Mouse (Mus musculus) intestine, embryonic 15.5 days (tissue): ENCODE data around the gene 9330182L06Rik. TPM values are rescaled to one million over a fixed set of nuclear protein-coding genes. Genes with fewer than 3 reads are reported as not detected.

Source experiments
- ATAC-seq: fragments of 200-750 bp; cut with Nextera tagmentation; 2 replicates; pipeline ENCODE4 v1.8.0; 2017; ENCODE audit warnings: moderate TSS enrichment, moderate library complexity
- H3K27ac ChIP-seq: fragments of 300-500 bp; sonication (generic); 2 replicates; pipeline ENCODE4 v1.5.1; 2015; ENCODE audit warnings: mild to moderate bottlenecking, inconsistent platforms
- H3K27me3 ChIP-seq: fragments of 300-500 bp; sonication (generic); replicated peaks from 2 replicates; pipeline ENCODE4 v1.6.1; 2015; ENCODE audit warnings: inconsistent platforms
- H3K36me3 ChIP-seq: fragments of 300-500 bp; sonication (generic); 2 replicates; pipeline ENCODE4 v1.6.1; 2015; ENCODE audit warnings: inconsistent platforms
- H3K4me1 ChIP-seq: fragments of 300-500 bp; sonication (generic); replicated peaks from 2 replicates; pipeline ENCODE4 v1.6.1; 2015; ENCODE audit warnings: inconsistent platforms
- H3K4me2 ChIP-seq: fragments of 300-500 bp; sonication (generic); replicated peaks from 2 replicates; pipeline ENCODE4 v1.6.1; 2015; ENCODE audit warnings: mild to moderate bottlenecking, inconsistent platforms
- H3K4me3 ChIP-seq: fragments of 300-500 bp; sonication (generic); replicated peaks from 2 replicates; pipeline ENCODE4 v1.5.1; 2015; ENCODE audit warnings: inconsistent platforms
- H3K9ac ChIP-seq: fragments of 300-500 bp; sonication (generic); 2 replicates; pipeline ENCODE4 v1.6.1; 2015; ENCODE audit warnings: inconsistent platforms
- H3K9me3 ChIP-seq: fragments of 300-500 bp; sonication (generic); 2 replicates; pipeline ENCODE4 v1.6.1; 2016; ENCODE audit warnings: inconsistent platforms
- WGBS: fragments of 180-500 bp; shearing (Covaris S2); methylation state at CpG from one replicate; pipeline ENCODE4 v1.1.7; 2015; 5-methylcytosine and 5-hydroxymethylcytosine counted together
- polyA plus RNA-seq: library from polyadenylated mRNA; unstranded; fragments of >200 nt; fragmentation: Nextera tagmentation; extraction: Ambion mirVana; gene quantifications from 2 replicates; pipeline ENCODE4 v1.2.1, GENCODE M21; 2015

9330182L06Rik gene
- polyA plus RNA-seq = 1.9 and 2.5 TPM in 2 replicates

DNA sequence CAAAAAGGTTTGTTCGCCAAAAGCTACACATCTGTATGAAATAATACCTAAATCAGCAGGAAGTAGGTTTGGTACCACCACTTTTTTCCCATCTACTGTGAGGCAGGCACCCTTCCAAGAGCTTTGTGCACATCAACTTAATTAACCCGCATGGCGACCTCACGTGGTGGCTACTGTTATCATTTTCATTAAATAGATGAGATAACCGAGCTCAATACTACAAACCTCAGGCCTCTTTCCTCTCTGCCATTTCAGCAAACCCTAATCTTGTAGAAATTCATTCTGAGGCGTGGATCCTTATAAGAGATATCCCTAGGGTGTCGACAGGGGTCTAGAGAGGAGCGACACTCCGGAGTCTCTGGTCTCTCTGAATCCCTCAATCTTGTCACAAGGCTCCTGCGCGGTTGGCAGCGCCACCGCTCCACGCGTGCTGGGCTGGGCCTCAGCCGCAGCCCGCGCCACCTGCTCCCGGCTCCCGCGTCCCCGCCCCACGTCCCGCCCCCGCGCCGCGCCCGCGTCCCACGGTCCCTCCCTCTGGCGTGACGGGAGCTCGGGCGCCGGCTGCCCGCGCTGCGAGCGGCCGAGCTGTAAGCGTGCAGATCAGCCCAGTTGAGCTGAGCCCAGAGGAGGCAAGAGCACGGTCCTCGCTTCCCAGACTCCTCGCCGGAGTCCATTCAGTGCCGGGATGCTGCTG, at the start of gene 9330182L06Rik:
TSS of gene 9330182L06Rik (plus strand) at position 533 of the 694 bp plus-strand sequence.
- H3K9ac ChIP-seq = peak within 1 kb of the TSS; percentile 74
- no peaks in the 10 kb centered on the region; the same call in 1 of the 2 replicates for H3K27me3 ChIP-seq
- H3K27ac ChIP-seq = peak within 1 kb of the TSS; percentile 23
- peak; percentile 94 for ATAC-seq
- under 1% methylated on average over 38 of the region's 47 CpGs for WGBS
- H3K4me1 ChIP-seq = peaks cover 6% of the 10 kb centered on the region; the same call in 1 of the 2 replicates
- no peaks in the 10 kb centered on the region for H3K9me3 ChIP-seq
- peak within 1 kb of the TSS; percentile 97 for H3K4me2 ChIP-seq
- H3K36me3 ChIP-seq = no peaks in the 10 kb centered on the region
- H3K4me3 ChIP-seq = peak within 1 kb of the TSS; percentile 65

DNA sequence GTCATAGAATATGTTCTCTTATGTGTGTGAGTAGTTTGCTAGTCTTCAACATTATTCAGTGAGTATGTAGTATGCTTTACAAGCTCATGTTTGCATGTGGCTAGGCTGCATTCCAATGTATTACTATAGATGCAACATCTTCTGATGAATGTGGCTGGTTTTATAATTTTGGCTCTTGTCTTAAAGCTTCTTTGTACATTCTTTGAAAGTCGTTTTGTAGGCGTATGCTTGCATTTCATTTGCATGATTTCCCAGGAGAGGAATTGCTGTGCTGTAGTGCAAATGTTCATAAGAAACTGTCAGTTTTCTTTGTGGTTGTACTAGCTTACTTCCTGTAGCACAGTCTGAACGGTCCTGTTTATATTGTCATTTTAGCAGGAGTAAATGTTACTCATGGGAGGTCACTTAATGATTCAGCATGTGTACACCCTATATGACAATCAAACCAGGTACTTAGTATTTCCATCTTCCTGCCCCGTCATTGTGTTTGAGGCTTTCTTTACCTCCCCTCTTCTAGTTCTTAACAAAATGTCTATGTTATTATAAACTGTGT, 38.4 kb upstream of the 9330182L06Rik start:
- H3K9ac ChIP-seq = no peak overlapping the region
- H3K4me3 ChIP-seq = no peak overlapping the region
- no peak for ATAC-seq
- no peaks in the 10 kb centered on the region for H3K27me3 ChIP-seq
- no peaks in the 10 kb centered on the region for H3K4me1 ChIP-seq
- 71% methylated on average over 4 of the region's 4 CpGs for WGBS
- H3K9me3 ChIP-seq = no peaks in the 10 kb centered on the region
- no peak overlapping the region for H3K4me2 ChIP-seq
- H3K27ac ChIP-seq = no peak overlapping the region
- no peaks in the 10 kb centered on the region for H3K36me3 ChIP-seq

GRCm38 (mm10) chr5:9264361-9264760, 1.6 kb upstream of the 9330182L06Rik start:
- Histone ChIP-seq H3K9me3 (no peaks in the 10 kb centered on the region), H3K4me2 (no peak overlapping the region), H3K27ac (no peak overlapping the region), H3K27me3 (no peaks in the 10 kb centered on the region; the same call in 1 of the 2 replicates), H3K36me3 (no peaks in the 10 kb centered on the region), H3K4me1 (peaks cover 6% of the 10 kb centered on the region; the same call in 1 of the 2 replicates), H3K4me3 (no peak overlapping the region), H3K9ac (no peak overlapping the region)
- WGBS = 70% methylated on average over 4 of the region's 4 CpGs
- ATAC-seq = no peak

GRCm38 (mm10) chr5:9266280-9266923, 484 bp downstream of the 9330182L06Rik start:
- H3K9ac ChIP-seq = peak overlapping the region; percentile 74
- H3K9me3 ChIP-seq = no peaks in the 10 kb centered on the region
- no peaks in the 10 kb centered on the region; the same call in 1 of the 2 replicates for H3K27me3 ChIP-seq
- peak overlapping the region; percentile 97 for H3K4me2 ChIP-seq
- 0% methylated on average over 30 of the region's 30 CpGs for WGBS
- peak overlapping the region; percentile 23 for H3K27ac ChIP-seq
- peak; percentile 81 for ATAC-seq
- H3K4me3 ChIP-seq = peak overlapping the region; percentile 65
- no peaks in the 10 kb centered on the region for H3K36me3 ChIP-seq
- peaks cover 6% of the 10 kb centered on the region; the same call in 1 of the 2 replicates for H3K4me1 ChIP-seq

GRCm38 (mm10) chr5:9269666-9270065, 3.7 kb downstream of the 9330182L06Rik start:
- Histone ChIP-seq H3K27me3 (no peaks in the 10 kb centered on the region), H3K4me2 (no peak overlapping the region), H3K4me3 (no peak overlapping the region), H3K36me3 (no peaks in the 10 kb centered on the region), H3K4me1 (peaks cover 6% of the 10 kb centered on the region; the same call in 1 of the 2 replicates), H3K9ac (no peak overlapping the region), H3K9me3 (no peaks in the 10 kb centered on the region), H3K27ac (no peak overlapping the region)
- ATAC-seq = no peak
- WGBS = 75% methylated on average over 3 of the region's 3 CpGs

- WGBS = 74% methylated on average over 3 of the region's 3 CpGs
- no peak overlapping the region for H3K27ac ChIP-seq
- no peaks in the 10 kb centered on the region for H3K4me1 ChIP-seq
- no peaks in the 10 kb centered on the region for H3K9me3 ChIP-seq
- H3K9ac ChIP-seq = no peak overlapping the region
- no peak for ATAC-seq
- H3K4me2 ChIP-seq = no peak overlapping the region
- H3K4me3 ChIP-seq = no peak overlapping the region
- H3K36me3 ChIP-seq = no peaks in the 10 kb centered on the region
- H3K27me3 ChIP-seq = no peaks in the 10 kb centered on the region
Measured at GRCm38 (mm10) chr5:9272976-9273375, 7.1 kb downstream of the 9330182L06Rik start.

- Histone ChIP-seq H3K36me3 (no peaks in the 10 kb centered on the region), H3K4me3 (no peak overlapping the region), H3K4me1 (no peaks in the 10 kb centered on the region), H3K27me3 (no peaks in the 10 kb centered on the region), H3K27ac (no peak overlapping the region), H3K4me2 (no peak overlapping the region), H3K9ac (no peak overlapping the region), H3K9me3 (no peaks in the 10 kb centered on the region)
- 85% methylated on average over 2 of the region's 2 CpGs for WGBS
- ATAC-seq = no peak
Measured at GRCm38 (mm10) chr5:9295777-9296549, 30.0 kb downstream of the 9330182L06Rik start.

- Histone ChIP-seq H3K9me3 (no peaks in the 10 kb centered on the region), H3K27ac (no peak overlapping the region), H3K36me3 (no peaks in the 10 kb centered on the region), H3K27me3 (no peaks in the 10 kb centered on the region), H3K9ac (no peak overlapping the region), H3K4me2 (no peak overlapping the region), H3K4me3 (no peak overlapping the region), H3K4me1 (no peaks in the 10 kb centered on the region)
- no peak for ATAC-seq
Measured at GRCm38 (mm10) chr5:9296550-9296928, 30.6 kb downstream of the 9330182L06Rik start.

- H3K4me3 ChIP-seq = no peak overlapping the region
- H3K9me3 ChIP-seq = no peaks in the 10 kb centered on the region
- 67% methylated on average over 1 of the region's 1 CpGs for WGBS
- H3K9ac ChIP-seq = no peak overlapping the region
- no peaks in the 10 kb centered on the region for H3K27me3 ChIP-seq
- no peaks in the 10 kb centered on the region for H3K36me3 ChIP-seq
- H3K4me1 ChIP-seq = no peaks in the 10 kb centered on the region
- no peak overlapping the region for H3K27ac ChIP-seq
- H3K4me2 ChIP-seq = no peak overlapping the region
- ATAC-seq = no peak
Measured at GRCm38 (mm10) chr5:9326863-9327262, 60.9 kb downstream of the 9330182L06Rik start.

DNA sequence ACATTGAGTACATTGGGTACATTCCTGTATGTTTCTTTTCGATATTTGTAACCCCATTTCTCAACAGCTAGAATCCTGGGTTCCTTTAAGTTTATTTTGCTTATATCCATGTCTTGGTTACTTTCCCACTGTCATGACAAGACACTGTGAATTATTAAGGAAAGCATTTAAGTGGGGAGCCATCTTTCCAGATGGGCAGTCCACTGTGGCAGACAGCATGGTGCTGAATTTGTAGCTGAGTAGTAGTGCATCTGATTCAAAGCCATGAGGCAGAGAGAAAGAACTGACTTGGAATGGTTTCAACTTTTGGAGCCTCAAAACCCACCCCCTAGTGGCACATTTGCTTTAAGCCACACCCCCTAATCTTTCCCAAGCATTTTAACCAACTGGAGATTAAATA, 61.6 kb downstream of the 9330182L06Rik start:
- Histone ChIP-seq H3K9me3 (no peaks in the 10 kb centered on the region), H3K4me3 (no peak overlapping the region), H3K27ac (no peak overlapping the region), H3K9ac (no peak overlapping the region), H3K4me1 (no peaks in the 10 kb centered on the region), H3K4me2 (no peak overlapping the region), H3K27me3 (no peaks in the 10 kb centered on the region), H3K36me3 (no peaks in the 10 kb centered on the region)
- 90% methylated on average over 1 of the region's 1 CpGs for WGBS
- no peak for ATAC-seq

DNA sequence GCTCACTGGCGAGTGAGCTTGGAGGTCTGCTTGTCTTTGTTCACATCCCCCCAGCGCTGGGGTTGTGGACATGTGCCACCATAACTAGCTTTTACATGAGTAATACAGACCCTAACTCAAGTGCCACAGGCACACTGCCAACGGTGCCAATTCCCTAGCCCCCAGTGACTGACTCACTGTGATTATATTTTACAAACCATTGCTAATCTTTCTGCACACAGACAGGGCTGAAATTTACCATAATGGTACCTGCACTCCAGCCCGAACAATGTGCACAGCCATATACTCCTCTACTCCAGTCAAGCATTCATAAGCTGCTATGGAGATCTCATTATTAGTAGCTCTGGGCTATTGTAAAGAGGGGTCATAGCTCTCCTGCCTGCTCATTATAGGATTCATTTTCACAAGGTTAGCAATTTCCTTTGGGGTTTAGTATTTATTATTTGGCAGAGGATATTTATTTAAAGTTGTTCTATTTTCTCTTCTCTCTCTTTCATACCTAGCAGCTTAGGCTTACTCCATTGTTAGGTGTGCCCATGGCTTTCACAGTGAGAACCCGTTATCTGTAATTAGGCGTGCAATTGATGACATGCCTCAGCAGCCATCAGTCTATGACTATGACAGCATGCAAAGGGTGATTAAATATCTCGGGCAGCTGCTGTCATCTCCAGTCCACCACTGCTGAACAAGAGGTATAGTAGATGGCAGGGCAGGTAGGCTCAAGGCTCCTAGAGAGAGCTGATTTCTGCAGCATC, 73.0 kb downstream of the 9330182L06Rik start:
- no peak for ATAC-seq

More for the DNA sequence above, 73.0 kb downstream of the 9330182L06Rik start:
- H3K4me2 ChIP-seq = no peak overlapping the region
- WGBS = 75% methylated on average over 7 of the region's 7 CpGs
- no peak overlapping the region for H3K27ac ChIP-seq
- H3K36me3 ChIP-seq = no peaks in the 10 kb centered on the region
- no peak overlapping the region for H3K9ac ChIP-seq
- no peaks in the 10 kb centered on the region for H3K27me3 ChIP-seq
- H3K9me3 ChIP-seq = no peaks in the 10 kb centered on the region
- H3K4me1 ChIP-seq = no peaks in the 10 kb centered on the region
- H3K4me3 ChIP-seq = no peak overlapping the region
